Mouse (Mus musculus): ENCODE data around the gene Cast. TPM values are rescaled to one million over a fixed set of nuclear protein-coding genes. Genes with fewer than 3 reads are reported as not detected.

Gene Cast
- 41.4 and 44.6 TPM in 2 replicates for polyA plus RNA-seq (2015; fragmentation: Nextera tagmentation; extraction: Ambion mirVana)

DNA sequence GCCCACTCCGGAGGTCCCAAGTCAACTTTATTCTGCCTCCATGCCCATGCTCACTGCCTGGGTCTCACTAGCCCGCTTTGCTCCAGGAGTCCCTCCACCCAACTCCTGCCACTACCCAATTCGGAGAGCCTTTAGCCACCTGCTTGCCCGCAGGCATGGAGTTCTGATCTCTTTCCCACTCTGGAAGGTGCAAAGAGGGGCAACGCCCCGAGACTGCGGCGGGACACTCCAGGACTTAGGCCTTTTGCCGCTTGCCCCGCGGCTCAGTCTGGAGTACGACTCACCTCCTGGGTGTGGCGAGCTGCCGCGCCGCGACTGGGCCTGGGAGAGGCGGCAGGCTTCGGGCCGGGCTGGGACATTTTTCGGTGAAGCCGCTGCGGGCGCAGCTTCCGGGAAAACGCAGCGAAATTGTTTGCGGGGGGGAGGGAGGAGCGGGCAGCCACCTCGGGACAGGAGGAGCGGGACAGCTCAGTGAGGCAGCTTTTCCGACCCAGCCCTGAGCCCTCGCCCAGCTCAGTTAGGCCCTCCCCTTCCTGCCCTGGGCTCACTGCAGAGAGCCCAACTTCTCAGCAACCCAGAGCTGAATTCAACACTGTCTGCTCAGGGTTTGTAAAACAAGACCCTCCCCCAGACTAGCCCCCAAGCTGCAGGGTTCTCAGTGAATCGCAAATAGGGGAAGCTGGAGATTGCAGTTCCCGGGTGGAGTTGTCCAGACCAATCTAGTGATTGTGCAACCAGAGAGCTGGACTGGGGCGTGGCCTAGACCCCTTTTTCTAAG, at the start of gene Cast:
Gene Cast (minus strand): TSS at position 659 of the 778 bp plus-strand sequence.

Other genes starting within 250 kb of the Cast start
- gene Erap1, start 169.2 kb downstream of the Cast start, polyA plus RNA-seq (2015; fragmentation: Nextera tagmentation; extraction: Ambion mirVana), result 16.2 and 19.1 TPM in 2 replicates

Data from spleen, postnatal 0 days (tissue).